Mouse (Mus musculus) myocyte (in vitro differentiated cells): ENCODE results near the gene Ano3.

Experiments
- CEBPB ChIP-seq: IDR thresholded peaks from 2 replicates; pipeline ENCODE4 v1.6.1; 2011; ENCODE audit warnings: mild to moderate bottlenecking, moderate library complexity; ENCODE audit not compliant: poor library complexity, insufficient read depth, severe bottlenecking
- E2F4 ChIP-seq: IDR thresholded peaks from one replicate; pipeline ENCODE4 v1.6.1; 2011; ENCODE audit warnings: mild to moderate bottlenecking, control low read depth, moderate library complexity; ENCODE audit not compliant: insufficient read depth
- MAX ChIP-seq: IDR thresholded peaks from one replicate; pipeline ENCODE4 v1.6.1; 2011; ENCODE audit warnings: low read depth, mild to moderate bottlenecking, control low read depth
- MYOD1 ChIP-seq, 3 experiments: IDR thresholded peaks; one replicate each; pipeline ENCODE4 v1.6.1; 2011; ENCODE audit warnings: control low read depth in 2 of 3, low read depth in 2 of 3, mild to moderate bottlenecking in 2 of 3, moderate library complexity in 1 of 3; ENCODE audit not compliant: insufficient read length in 2 of 3, control insufficient read depth in 1 of 3
- MYOG ChIP-seq, 3 experiments: IDR thresholded peaks; one replicate each; pipeline ENCODE4 v1.6.1; 2011; ENCODE audit warnings: control low read depth in 2 of 3, low read depth in 2 of 3, mild to moderate bottlenecking in 2 of 3; ENCODE audit not compliant: insufficient read length in 2 of 3, control insufficient read depth in 1 of 3, insufficient read depth in 1 of 3
- POLR2A ChIP-seq: IDR thresholded peaks from one replicate; pipeline ENCODE4 v1.6.1; 2011; ENCODE audit warnings: low read depth, mild to moderate bottlenecking, control low read depth, moderate library complexity; ENCODE audit not compliant: insufficient read length
- POLR2AphosphoS2 ChIP-seq: IDR thresholded peaks from one replicate; pipeline ENCODE4 v1.6.1; 2011; ENCODE audit warnings: low read depth, control low read depth; ENCODE audit not compliant: insufficient read length
- SRF ChIP-seq: IDR thresholded peaks from one replicate; pipeline ENCODE4 v1.6.1; 2011; ENCODE audit warnings: low read depth; ENCODE audit not compliant: control insufficient read depth, insufficient read length
- TCF12 ChIP-seq: IDR thresholded peaks from one replicate; pipeline ENCODE4 v1.6.1; 2011; ENCODE audit warnings: mild to moderate bottlenecking, control low read depth; ENCODE audit not compliant: poor library complexity, insufficient read depth, severe bottlenecking
- USF1 ChIP-seq: IDR thresholded peaks from one replicate; pipeline ENCODE4 v1.6.1; 2011; ENCODE audit warnings: low read depth, mild to moderate bottlenecking, control low read depth, moderate library complexity

- TF ChIP-seq POLR2A (no peak), MAX (no peak), MYOG (IDR thresholded peaks at IDR 0.05; ENCODE audit: control insufficient read depth in 1 of 3, insufficient read depth in 1 of 3, insufficient read length in 2 of 3, low read depth in 2 of 3) (no peak), POLR2AphosphoS2 (no peak), E2F4 (no peak), USF1 (no peak), MYOD1 (IDR thresholded peaks at IDR 0.05; ENCODE audit: control insufficient read depth in 1 of 3, insufficient read length in 2 of 3, low read depth in 2 of 3) (no peak), CEBPB (no peak), SRF (no peak), TCF12 (no peak)
Observed at GRCm38 (mm10) chr2:110814964-110815363, 135.8 kb downstream of the Ano3 start.
